Mouse (Mus musculus) right cerebral cortex, postnatal 36 days (tissue): ENCODE measurements around the gene Samd9l.
"Not testable (repeated sequence)": the region's sequence is repeated elsewhere in the genome, so short reads cannot be mapped to it uniquely, and the experiment has no call there.

Source experiments
- DNase-seq, 2 experiments: peaks; one replicate each; pipeline ENCODE4 v3.0.0; 2022; ENCODE audit warnings: low spot score in 2 of 2, mixed read lengths in 1 of 2

Samd9l gene

GRCm38 (mm10) chr6:3399340-3400068 lies at the start of gene Samd9l:
TSS of gene Samd9l (minus strand) at chr6:3399572.
- DNase-seq, result peak; percentile 22 to 31

- peak; percentile 31 to 38 for DNase-seq
Measured at GRCm38 (mm10) chr6:3447404-3447803, 48.0 kb upstream of the Samd9l start.

- no peak for DNase-seq
Measured at GRCm38 (mm10) chr6:3443905-3444304, 44.5 kb upstream of the Samd9l start.

- DNase-seq, result no peak
Measured at GRCm38 (mm10) chr6:3436087-3436486, 36.7 kb upstream of the Samd9l start.

GRCm38 (mm10) chr6:3430976-3431375 lies 31.6 kb upstream of the Samd9l start:
- not testable (repeated sequence) for DNase-seq

- no peak for DNase-seq
Measured at GRCm38 (mm10) chr6:3427047-3427446, 27.7 kb upstream of the Samd9l start.

GRCm38 (mm10) chr6:3425333-3425732 lies 26.0 kb upstream of the Samd9l start:
- DNase-seq, result not testable (repeated sequence)

GRCm38 (mm10) chr6:3424613-3425277 lies 25.4 kb upstream of the Samd9l start:
- DNase-seq, result not testable (repeated sequence)

GRCm38 (mm10) chr6:3397182-3397906 lies 2.0 kb downstream of the Samd9l start:
- not testable (repeated sequence) for DNase-seq

GRCm38 (mm10) chr6:3395921-3396611 lies 3.3 kb downstream of the Samd9l start:
- DNase-seq, result not testable (repeated sequence)

- DNase-seq, result no peak
Measured at GRCm38 (mm10) chr6:3389995-3390394, 9.4 kb downstream of the Samd9l start.

- DNase-seq, result no peak
Measured at GRCm38 (mm10) chr6:3386565-3386964, 12.8 kb downstream of the Samd9l start.

GRCm38 (mm10) chr6:3384816-3385215 lies 14.6 kb downstream of the Samd9l start:
- DNase-seq, result not testable (repeated sequence)

GRCm38 (mm10) chr6:3384115-3384791 lies 15.1 kb downstream of the Samd9l start:
- DNase-seq, result not testable (repeated sequence)

- no peak for DNase-seq
Measured at GRCm38 (mm10) chr6:3379146-3379545, 20.2 kb downstream of the Samd9l start.

GRCm38 (mm10) chr6:3376687-3377086 lies 22.7 kb downstream of the Samd9l start:
- no peak for DNase-seq

- no peak for DNase-seq
Measured at GRCm38 (mm10) chr6:3369527-3369926, 29.8 kb downstream of the Samd9l start.

GRCm38 (mm10) chr6:3365609-3366008 lies 33.8 kb downstream of the Samd9l start:
- not testable (repeated sequence) for DNase-seq

GRCm38 (mm10) chr6:3345924-3346597 lies 53.3 kb downstream of the Samd9l start:
- peak in 1 of 2 experiments; percentile 1 for DNase-seq

- not testable (repeated sequence) for DNase-seq
Measured at GRCm38 (mm10) chr6:3345043-3345639, 54.2 kb downstream of the Samd9l start.
